Mouse (Mus musculus): ENCODE measurements around the gene Tbx10. TPM values are rescaled to one million over a fixed set of nuclear protein-coding genes. Genes with fewer than 3 reads are reported as not detected.
"Not testable (repeated sequence)": the region's sequence is repeated elsewhere in the genome, so short reads cannot be mapped to it uniquely, and the experiment has no call there.

Tbx10 gene
- polyA plus RNA-seq, 1 experiment from 2014 or later = 0.88 TPM

GRCm38 (mm10) chr19:4013066-4013465 is 20.5 kb downstream of the Tbx10 start:
- Histone ChIP-seq H3K27me3 (ENCODE audit: insufficient read depth, poor library complexity, severe bottlenecking) (no peaks in the 10 kb centered on the region), H3K4me1 (replicated peaks) (peaks cover 25% of the 10 kb centered on the region), H3K9me3 (no peaks in the 10 kb centered on the region), H3K27ac (peak overlapping the region; percentile 83), H3K36me3 (peaks cover 32% of the 10 kb centered on the region), H3K4me3 (peak overlapping the region; percentile 94)
- DNase-seq (ENCODE audit: low spot score) = no peak
- 21% methylated on average over 9 of the region's 9 CpGs for WGBS

DNA sequence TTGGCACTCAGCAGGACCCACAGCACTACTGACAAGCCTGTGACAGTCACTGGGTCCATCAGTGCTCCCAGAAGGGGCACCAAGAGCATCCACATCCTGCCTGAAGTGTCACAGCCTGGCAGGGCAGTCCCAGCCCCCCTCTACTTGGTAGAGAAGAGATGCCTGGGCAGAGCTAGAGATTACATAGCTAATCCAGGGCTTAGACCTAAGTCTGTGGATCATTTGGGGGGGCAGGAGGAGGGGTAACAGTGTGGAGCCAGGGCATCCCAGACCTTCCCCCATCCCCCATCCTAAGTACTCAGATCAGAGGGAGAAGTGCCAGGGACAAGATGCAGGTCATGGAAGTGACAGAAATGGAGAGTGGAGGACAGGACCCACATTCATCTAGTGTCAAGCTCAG is 22.2 kb downstream of the Tbx10 start:
- no peak overlapping the region for H3K4me3 ChIP-seq
- no peak for DNase-seq (ENCODE audit: low spot score)
- H3K36me3 ChIP-seq = peaks cover 14% of the 10 kb centered on the region
- H3K27ac ChIP-seq = peak overlapping the region; percentile 19; the same call in 1 of the 2 replicates
- no peaks in the 10 kb centered on the region for H3K9me3 ChIP-seq
- H3K27me3 ChIP-seq (ENCODE audit: insufficient read depth, poor library complexity, severe bottlenecking) = no peaks in the 10 kb centered on the region
- H3K4me1 ChIP-seq (replicated peaks) = peaks cover 36% of the 10 kb centered on the region

- Histone ChIP-seq H3K36me3 (peaks cover 6% of the 10 kb centered on the region), H3K4me1 (replicated peaks) (peaks cover 36% of the 10 kb centered on the region), H3K27me3 (ENCODE audit: insufficient read depth, poor library complexity, severe bottlenecking) (no peaks in the 10 kb centered on the region), H3K9me3 (no peaks in the 10 kb centered on the region), H3K27ac (no peak overlapping the region), H3K4me3 (no peak overlapping the region)
- no peak for DNase-seq (ENCODE audit: low spot score)
- whole genome bisulfite sequencing = 65% methylated on average over 5 of the region's 5 CpGs
These were observed 23.1 kb downstream of the Tbx10 start for GRCm38 (mm10) chr19:4015635-4016034.

GRCm38 (mm10) chr19:4017921-4018587 is 25.5 kb downstream of the Tbx10 start:
- WGBS = 68% methylated on average over 10 of the region's 10 CpGs
- no peak for DNase-seq (ENCODE audit: low spot score)
- no peaks in the 10 kb centered on the region for H3K27me3 ChIP-seq (ENCODE audit: insufficient read depth, poor library complexity, severe bottlenecking)
- H3K4me1 ChIP-seq (replicated peaks) = peaks cover 21% of the 10 kb centered on the region
- no peaks in the 10 kb centered on the region for H3K36me3 ChIP-seq
- H3K27ac ChIP-seq = no peak overlapping the region
- H3K9me3 ChIP-seq = no peaks in the 10 kb centered on the region
- H3K4me3 ChIP-seq = no peak overlapping the region

GRCm38 (mm10) chr19:4018743-4019583 is 26.4 kb downstream of the Tbx10 start:
- H3K27ac ChIP-seq = no peak overlapping the region

GRCm38 (mm10) chr19:4023185-4023584 is 30.6 kb downstream of the Tbx10 start:
- Histone ChIP-seq H3K27ac (no peak overlapping the region), H3K27me3 (ENCODE audit: insufficient read depth, poor library complexity, severe bottlenecking) (no peaks in the 10 kb centered on the region), H3K4me1 (replicated peaks) (peaks cover 19% of the 10 kb centered on the region), H3K9me3 (peaks cover 14% of the 10 kb centered on the region), H3K36me3 (no peaks in the 10 kb centered on the region), H3K4me3 (no peak overlapping the region)
- no peak for DNase-seq (ENCODE audit: low spot score)
- 79% methylated on average over 7 of the region's 7 CpGs for WGBS

More at GRCm38 (mm10) chr19:4018743-4019583, 26.4 kb downstream of the Tbx10 start:
- no peaks in the 10 kb centered on the region for H3K36me3 ChIP-seq
- H3K4me1 ChIP-seq (replicated peaks) = 0 out of 2 replicates have a peak, but pooled peaks cover 16% of the 10 kb centered on the region
- DNase-seq (ENCODE audit: low spot score) = peak; percentile 71
- H3K9me3 ChIP-seq = no peaks in the 10 kb centered on the region
- no peaks in the 10 kb centered on the region for H3K27me3 ChIP-seq (ENCODE audit: insufficient read depth, poor library complexity, severe bottlenecking)
- H3K4me3 ChIP-seq = no peak overlapping the region
- 34% methylated on average over 18 of the region's 18 CpGs for WGBS

GRCm38 (mm10) chr19:4027576-4027975 is 35.0 kb downstream of the Tbx10 start:
- H3K4me3 ChIP-seq = no peak overlapping the region
- H3K36me3 ChIP-seq = no peaks in the 10 kb centered on the region
- H3K4me1 ChIP-seq (replicated peaks) = peaks cover 7% of the 10 kb centered on the region
- no peak overlapping the region for H3K27ac ChIP-seq
- H3K27me3 ChIP-seq (ENCODE audit: insufficient read depth, poor library complexity, severe bottlenecking) = no peaks in the 10 kb centered on the region
- DNase-seq (ENCODE audit: low spot score) = no peak
- peaks cover 14% of the 10 kb centered on the region for H3K9me3 ChIP-seq

GRCm38 (mm10) chr19:4032668-4033067 is 40.1 kb downstream of the Tbx10 start:
- H3K4me3 ChIP-seq = no peak overlapping the region
- peaks cover 12% of the 10 kb centered on the region for H3K36me3 ChIP-seq
- no peak overlapping the region for H3K27ac ChIP-seq
- no peaks in the 10 kb centered on the region for H3K27me3 ChIP-seq (ENCODE audit: insufficient read depth, poor library complexity, severe bottlenecking)
- peaks cover 15% of the 10 kb centered on the region for H3K4me1 ChIP-seq (replicated peaks)
- DNase-seq (ENCODE audit: low spot score) = no peak
- 58% methylated on average over 7 of the region's 7 CpGs for WGBS
- 0 out of 2 replicates have a peak, but pooled peaks cover under 1% of the 10 kb centered on the region for H3K9me3 ChIP-seq

DNA sequence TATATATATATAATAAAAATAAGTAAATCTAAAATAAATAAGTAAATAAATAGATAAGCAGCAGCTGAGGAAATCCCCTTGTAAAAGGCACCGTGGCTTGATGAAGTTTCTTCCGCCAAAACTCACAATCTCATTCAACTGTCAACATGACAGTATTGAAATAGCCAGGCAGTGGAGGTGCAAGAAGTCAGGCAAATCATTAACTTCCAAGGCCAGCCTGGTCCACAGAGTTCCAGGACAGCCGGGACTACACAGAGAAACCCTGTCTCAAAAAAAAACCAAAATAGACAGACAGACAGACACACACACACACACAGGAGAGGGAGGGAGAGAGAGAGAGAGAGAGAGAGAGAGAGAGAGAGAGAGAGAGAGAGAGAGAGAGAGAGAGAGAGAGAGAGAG is 40.7 kb downstream of the Tbx10 start:
- Histone ChIP-seq H3K27me3 (ENCODE audit: insufficient read depth, poor library complexity, severe bottlenecking) (no peaks in the 10 kb centered on the region), H3K27ac (no peak overlapping the region), H3K9me3 (no peaks in the 10 kb centered on the region), H3K4me1 (replicated peaks) (peaks cover 22% of the 10 kb centered on the region), H3K36me3 (peaks cover 12% of the 10 kb centered on the region), H3K4me3 (no peak overlapping the region)
- no peak for DNase-seq (ENCODE audit: low spot score)
- 86% methylated on average over 3 of the region's 3 CpGs for WGBS

DNA sequence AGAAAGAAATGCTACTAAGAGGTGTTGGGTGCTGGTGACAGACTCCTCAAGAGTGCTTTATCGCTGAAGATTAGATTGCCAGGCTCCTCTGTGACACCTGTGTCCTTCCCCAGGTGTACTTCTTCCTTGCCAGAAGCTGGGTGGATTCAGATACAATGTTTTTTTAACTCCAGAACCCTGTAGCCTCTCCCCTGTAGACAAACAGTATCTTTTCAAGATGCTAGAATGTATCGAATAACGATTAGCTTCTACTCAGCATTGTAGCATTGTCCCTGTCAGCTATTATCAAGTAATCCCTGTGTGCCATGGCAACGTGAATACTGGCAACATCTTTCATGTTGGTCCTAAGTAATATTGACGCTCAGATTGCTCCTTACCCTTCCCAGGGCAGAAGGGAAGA is 41.2 kb downstream of the Tbx10 start:
- 73% methylated on average over 5 of the region's 5 CpGs for WGBS
- H3K27me3 ChIP-seq (ENCODE audit: insufficient read depth, poor library complexity, severe bottlenecking) = no peaks in the 10 kb centered on the region
- no peaks in the 10 kb centered on the region for H3K9me3 ChIP-seq
- H3K4me3 ChIP-seq = no peak overlapping the region
- H3K36me3 ChIP-seq = peaks cover 12% of the 10 kb centered on the region
- DNase-seq (ENCODE audit: low spot score) = no peak
- peaks cover 23% of the 10 kb centered on the region for H3K4me1 ChIP-seq (replicated peaks)
- no peak overlapping the region for H3K27ac ChIP-seq

GRCm38 (mm10) chr19:4036327-4037045 is 43.9 kb downstream of the Tbx10 start:
- Histone ChIP-seq H3K4me1 (replicated peaks) (peaks cover 23% of the 10 kb centered on the region), H3K9me3 (no peaks in the 10 kb centered on the region), H3K4me3 (peak overlapping the region; percentile 29), H3K36me3 (peaks cover 12% of the 10 kb centered on the region), H3K27ac (peak overlapping the region; percentile 40; the same call in 1 of the 2 replicates), H3K27me3 (ENCODE audit: insufficient read depth, poor library complexity, severe bottlenecking) (no peaks in the 10 kb centered on the region)
- DNase-seq (ENCODE audit: low spot score) = no peak
- WGBS = 74% methylated on average over 12 of the region's 12 CpGs

DNA sequence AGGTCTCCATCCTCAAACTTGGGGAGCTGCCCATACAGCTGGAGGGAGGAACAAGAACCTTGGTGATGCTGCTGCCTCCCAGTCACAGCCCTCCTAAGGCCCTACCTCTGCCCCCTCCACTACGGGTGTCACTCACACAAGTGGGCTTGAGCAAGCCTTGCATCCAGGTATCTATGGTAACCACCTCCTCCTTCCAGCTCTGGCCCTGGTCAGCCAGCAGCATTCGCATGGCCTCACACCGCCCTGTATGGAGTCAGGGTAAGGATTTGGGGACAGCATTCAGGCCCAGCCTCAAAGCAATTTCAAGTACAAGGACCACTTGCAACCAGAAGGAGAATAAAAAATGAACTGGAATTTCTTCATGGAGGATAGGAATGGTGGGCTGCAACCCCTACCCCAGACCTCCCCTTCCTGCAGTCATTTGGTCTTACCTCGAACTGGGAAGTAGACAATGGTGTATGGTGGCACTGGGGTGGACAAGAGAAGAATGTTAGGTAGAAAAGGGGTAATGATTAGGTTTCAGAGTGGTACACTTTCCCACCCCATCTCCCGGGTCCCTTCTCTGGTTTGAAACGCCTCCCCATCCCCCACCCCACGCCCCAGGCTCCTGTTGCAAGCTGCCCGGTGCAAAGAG is 44.7 kb downstream of the Tbx10 start:
- not testable (repeated sequence) for H3K9me3 ChIP-seq; H3K27me3 ChIP-seq (ENCODE audit: insufficient read depth, poor library complexity, severe bottlenecking); DNase-seq (ENCODE audit: low spot score)
- peak overlapping the region; percentile 64 for H3K4me3 ChIP-seq
- H3K27ac ChIP-seq = peak overlapping the region; percentile 93
- peaks cover 12% of the 10 kb centered on the region for H3K36me3 ChIP-seq
- H3K4me1 ChIP-seq (replicated peaks) = peaks cover 23% of the 10 kb centered on the region
- WGBS = 27% methylated on average over 8 of the region's 8 CpGs
